Comparison of ENCODE assay signal across 21 mouse cellular contexts in the genomic region with DNA sequence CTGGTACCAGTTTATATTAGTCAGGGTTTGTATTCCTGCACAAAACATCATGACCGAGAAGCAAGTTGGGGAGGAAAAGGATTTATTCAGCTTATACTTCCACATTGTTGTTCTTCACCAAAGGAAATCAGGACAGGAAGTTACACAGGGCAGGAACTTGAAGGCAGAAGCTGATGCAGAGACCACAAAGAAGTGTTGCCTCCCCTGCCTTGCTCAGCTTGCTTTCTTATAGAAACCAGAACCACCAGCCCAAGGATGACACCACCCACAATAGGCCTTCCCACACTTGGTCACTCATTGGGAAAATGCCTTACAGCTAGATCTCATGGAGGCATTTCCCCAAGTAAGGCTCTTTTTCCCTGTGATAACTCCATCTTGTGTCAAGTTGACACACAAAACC.
"Had no signal": no experiment of that assay in that cellular context is flagged by ENCODE, and none has a peak within 500 bp of the region (broad histone marks: within the 10 kb centered on the region; RNA-seq: fewer than 3 reads in every experiment).

No protein-coding gene starts in this region.

- ATAC-seq: forebrain, postnatal 0 days; hindbrain, postnatal 0 days; intestine, embryonic 16.5 days had no signal

- DNase-seq: forebrain, postnatal 0 days; gastrocnemius, postnatal 14 days; gastrocnemius, postnatal 36 days; heart, postnatal 10 days; heart, postnatal 4 days; kidney, adult 11 months; kidney, adult 2 months; kidney, postnatal 10 days; kidney, postnatal 25 days; kidney, postnatal 4 days; left cerebral cortex, postnatal 4 days had no signal

- H3K4me3 ChIP-seq: heart, embryonic 10.5 days; heart, embryonic 12.5 days; hindbrain, embryonic 13.5 days; hindbrain, embryonic 15.5 days; layer of hippocampus, adult 2 months; left cerebral cortex, adult 2 months; limb, embryonic 13.5 days; limb, embryonic 15.5 days had no signal

- H3K4me1 ChIP-seq: heart, embryonic 10.5 days; heart, embryonic 12.5 days; hindbrain, embryonic 13.5 days; hindbrain, embryonic 15.5 days; limb, embryonic 13.5 days; limb, embryonic 15.5 days had no signal

- H3K27ac ChIP-seq: heart, embryonic 10.5 days; hindbrain, embryonic 13.5 days; hindbrain, embryonic 15.5 days; hindbrain, postnatal 0 days; layer of hippocampus, adult 2 months; left cerebral cortex, adult 2 months; limb, embryonic 13.5 days; limb, embryonic 15.5 days had no signal

- H3K36me3 ChIP-seq: heart, embryonic 10.5 days; heart, embryonic 12.5 days; hindbrain, embryonic 13.5 days; hindbrain, embryonic 15.5 days; limb, embryonic 13.5 days; limb, embryonic 15.5 days had no signal
